Mouse (Mus musculus) ovary, postnatal 10 days (tissue): Measurements from ENCODE around the gene Rrn3.

Experiments used
- DNase-seq: peaks from one replicate; pipeline ENCODE4 v3.0.0; 2022; ENCODE audit warnings: low spot score

Gene Rrn3

GRCm38 (mm10) chr16:13851446-13851845 lies 70.9 kb downstream of the Rrn3 start:
- no peak for DNase-seq

GRCm38 (mm10) chr16:13853886-13854285 lies 73.4 kb downstream of the Rrn3 start:
- no peak for DNase-seq
